Mouse (Mus musculus) R1 (cell line): ENCODE data around the gene Ccdc167.

Experiments
- DNase-seq: peaks from one replicate; pipeline ENCODE4 v3.0.0-alpha.2; 2018; ENCODE audit warnings: low read depth, low spot score

Ccdc167 gene

DNA sequence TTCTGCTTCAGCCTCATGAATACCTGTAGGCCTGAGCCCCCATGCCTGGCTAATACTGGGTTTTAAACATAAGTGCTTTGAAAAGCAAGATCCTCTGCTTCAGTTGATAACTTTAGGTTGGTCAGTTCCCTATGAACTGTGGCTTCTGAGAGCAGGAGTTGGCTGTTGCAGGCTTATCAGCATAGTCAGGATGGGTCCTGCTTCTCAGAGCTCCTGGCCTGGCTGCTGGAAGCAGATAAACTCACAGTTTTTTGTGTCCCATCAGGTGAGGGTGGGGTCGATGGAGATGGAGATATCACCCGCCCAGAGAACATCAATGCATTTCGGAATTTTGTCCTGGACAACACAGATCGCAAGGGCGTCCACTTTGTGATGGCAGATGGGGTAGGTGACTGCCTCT lies 30.1 kb downstream of the Ccdc167 start:
- no peak for DNase-seq

DNA sequence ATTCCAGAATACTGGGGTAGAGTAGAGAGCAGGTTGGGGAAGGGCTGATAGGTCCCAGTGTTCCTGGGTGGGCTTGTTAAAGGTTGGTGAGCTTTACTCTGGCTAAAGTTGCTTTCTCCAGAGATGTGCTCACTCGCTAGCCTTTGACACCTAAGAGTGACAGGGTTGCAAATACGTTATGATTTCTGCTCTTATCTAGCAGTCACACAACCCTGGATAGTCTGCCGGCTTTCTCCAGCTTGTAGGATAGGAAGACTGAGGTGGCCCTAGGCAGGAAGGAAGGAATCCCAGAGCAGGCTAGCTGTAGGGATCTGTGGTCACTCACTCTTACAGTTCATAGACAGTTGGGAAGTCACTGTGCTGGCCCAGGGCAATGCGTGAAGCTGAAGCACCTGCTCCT lies 32.6 kb downstream of the Ccdc167 start:
- DNase-seq: no peak

DNA sequence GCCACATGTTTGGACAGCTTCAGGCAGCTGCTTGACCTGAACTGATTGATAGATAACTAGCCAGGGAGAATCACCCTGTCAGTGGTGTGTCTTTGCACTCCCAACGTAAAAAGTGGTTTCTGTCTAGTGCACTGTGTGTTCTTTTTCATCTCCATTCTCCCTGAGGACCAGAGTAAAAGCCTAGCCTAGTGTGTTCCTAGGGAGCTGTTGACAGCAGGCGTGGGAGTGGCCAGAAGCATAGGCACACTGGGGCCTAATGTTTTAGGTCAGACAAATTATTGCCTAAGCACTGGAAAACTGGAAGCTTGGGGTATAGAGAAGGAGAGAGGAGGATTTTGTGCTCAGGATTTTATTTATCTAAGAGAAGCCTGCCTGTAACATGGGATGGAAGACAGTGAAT lies 33.7 kb downstream of the Ccdc167 start:
- no peak for DNase-seq

DNA sequence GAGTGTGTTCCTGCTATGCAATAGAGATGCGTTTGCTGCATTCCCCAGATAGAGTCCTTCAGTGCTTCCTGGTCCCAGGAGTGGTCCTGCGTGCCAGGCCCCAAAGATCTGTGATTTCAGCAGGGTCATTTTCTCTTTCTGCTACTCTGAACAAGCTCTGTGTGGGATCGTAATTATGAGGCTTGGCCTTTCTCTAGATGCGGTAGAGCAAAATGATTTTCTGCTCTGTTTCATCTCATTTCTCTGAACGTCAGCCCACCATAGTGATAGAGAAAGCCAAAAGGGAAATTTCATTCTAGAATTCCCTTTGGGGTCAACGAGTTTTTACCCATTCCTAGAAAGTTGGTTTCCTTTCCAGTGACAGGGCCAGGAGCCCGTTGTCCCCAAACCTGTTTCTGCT lies 34.6 kb downstream of the Ccdc167 start:
- DNase-seq: no peak

DNA sequence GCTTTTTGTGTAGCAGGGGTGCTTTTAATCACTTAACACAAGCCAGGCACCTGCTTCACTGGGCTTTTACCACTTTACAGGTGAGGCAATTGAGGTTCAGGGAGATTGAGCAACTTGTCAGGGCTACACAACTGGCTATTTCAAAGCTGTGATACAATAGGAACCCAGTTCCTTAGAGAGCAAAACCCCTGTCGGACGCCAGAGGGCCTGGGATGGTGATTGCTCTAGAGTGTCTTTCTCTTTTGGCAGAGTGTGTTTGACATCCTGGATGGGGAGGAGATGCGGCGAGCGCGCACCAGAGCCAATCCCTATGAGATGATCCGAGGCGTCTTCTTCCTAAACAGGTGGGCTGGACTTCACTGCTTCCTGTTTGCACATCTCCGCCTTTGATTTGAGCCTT lies 35.2 kb downstream of the Ccdc167 start:
- DNase-seq: peak; percentile 42

DNA sequence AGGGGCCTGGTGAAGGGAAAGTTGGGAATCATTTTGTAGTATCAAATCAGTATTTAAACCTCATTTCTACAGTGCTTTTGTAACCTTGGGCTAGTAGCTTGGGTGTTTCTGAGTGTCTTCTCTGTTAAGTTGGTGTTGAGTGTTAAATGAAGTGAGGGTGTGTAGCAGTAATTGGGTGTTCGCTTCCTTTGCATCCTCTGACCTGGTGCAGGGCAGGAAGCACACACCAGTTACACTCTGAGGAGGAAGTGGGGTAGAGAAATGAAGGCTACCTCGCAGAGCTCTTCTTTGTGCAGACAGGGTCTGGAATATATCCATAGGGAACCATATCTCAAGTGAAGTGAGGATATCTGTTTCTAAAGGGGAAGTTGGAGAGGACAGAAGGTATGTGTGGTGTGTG lies 35.9 kb downstream of the Ccdc167 start:
- DNase-seq: no peak

DNA sequence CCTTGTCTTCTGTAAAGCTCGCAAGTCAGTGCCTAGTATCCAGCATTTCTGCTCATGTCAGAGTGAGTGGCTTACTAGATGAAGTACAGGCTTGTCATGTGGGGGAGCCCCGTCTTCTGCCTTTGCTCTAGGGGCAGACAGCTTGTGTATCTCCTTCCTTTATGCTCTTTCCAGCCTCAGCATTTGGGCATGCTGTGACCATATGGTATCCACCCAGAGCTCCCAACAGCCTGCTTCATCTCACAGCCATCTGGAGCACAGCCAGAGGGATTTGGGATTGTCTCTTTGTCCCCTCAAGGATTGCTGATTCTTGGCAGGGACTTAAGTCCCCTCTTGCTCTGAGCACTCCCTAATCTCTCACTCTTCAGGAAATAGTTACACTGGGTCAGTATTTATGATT lies 36.7 kb downstream of the Ccdc167 start:
- no peak for DNase-seq

DNA sequence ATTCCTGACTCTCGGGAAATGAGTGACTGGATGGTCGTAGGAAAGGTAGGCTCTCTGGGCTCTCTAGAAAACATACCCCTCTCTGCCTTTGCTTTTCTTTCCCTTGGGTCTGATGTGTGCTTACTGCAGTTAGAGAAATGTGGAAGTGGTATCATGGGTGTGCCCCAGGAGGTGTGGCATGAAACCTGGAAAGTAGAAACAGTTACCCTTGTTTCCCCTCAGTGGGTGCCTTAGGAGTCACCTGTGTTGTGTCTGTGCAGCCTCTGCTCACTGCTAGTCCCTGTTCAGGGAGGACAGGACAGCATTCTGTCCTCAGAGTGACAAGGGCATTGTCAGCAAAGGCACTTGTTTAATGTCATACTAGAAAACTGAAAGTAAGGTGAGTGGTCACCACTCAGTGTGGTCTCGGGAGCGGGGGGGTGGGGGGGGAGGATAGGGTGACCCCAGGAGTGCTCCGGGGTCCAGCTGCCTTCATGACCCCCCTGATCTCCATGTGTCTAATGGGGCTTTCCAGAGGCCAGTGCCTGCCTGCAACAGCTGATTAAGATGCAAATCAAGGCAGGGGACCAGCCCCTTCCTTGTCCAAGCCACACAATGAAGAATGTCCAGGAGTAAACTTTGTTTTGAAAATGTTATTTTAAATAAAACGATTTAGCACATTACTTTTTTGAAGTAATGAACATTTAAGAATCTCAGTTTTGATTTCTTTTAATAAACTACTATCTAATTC lies 37.6 kb downstream of the Ccdc167 start:
- DNase-seq: no peak

DNA sequence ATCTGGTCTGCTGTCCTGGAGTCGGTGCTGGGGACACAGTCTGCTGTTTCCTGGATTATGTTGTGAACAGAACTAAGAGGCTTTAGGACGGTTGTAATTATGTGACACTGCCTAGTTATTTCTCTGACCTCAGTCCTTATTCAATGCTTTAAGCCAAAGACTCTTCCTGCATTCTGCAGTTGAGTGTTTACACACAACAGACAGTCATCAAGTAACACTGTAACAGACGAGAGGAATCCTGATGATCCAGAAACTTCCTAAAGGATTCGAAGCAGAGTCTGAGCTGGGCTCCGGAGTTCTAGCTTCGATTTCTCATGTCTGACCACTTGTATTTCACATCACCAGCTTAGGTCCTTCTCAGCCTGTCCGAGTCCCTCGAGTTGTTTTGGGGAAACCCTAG lies 38.3 kb downstream of the Ccdc167 start:
- no peak for DNase-seq

DNA sequence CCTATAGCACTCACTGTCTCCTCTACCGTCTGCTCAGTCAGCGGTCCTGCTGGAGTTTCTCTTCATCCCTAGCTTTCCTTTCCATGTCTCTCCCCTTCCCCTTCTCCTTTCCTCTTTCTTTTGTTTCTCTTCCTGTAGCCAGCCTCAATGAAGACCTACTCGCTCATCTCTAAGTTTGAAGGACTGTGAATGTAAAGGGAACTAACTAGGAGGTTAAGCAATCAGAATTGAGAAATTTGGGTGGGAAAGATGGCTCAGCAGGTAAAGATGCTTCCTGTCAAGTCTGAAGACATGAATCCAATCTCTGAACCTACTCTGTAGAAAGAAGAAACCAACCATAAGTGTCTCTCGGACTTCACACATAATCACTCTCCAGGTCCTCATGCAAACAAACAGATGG lies 43.5 kb downstream of the Ccdc167 start:
- DNase-seq: no peak

DNA sequence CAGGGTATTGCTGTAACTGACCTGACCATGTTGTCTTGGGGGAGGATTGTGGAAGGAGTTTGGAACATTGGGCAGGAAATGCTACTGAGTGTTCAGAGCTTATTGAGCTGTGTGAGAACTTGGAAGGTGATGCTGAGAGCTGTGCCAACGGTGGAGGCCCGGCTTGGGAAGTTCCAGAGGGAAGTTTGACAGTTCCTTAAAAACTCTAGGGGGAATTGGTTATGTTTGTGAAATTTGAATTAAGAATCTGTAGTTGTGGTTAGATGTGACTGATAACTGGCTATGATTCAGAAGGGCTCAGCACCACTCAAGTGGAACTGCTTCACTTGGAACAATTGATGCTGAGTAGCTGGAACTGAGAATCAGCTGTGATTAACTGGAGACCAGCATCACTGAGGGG lies 45.8 kb downstream of the Ccdc167 start:
- no peak for DNase-seq

DNA sequence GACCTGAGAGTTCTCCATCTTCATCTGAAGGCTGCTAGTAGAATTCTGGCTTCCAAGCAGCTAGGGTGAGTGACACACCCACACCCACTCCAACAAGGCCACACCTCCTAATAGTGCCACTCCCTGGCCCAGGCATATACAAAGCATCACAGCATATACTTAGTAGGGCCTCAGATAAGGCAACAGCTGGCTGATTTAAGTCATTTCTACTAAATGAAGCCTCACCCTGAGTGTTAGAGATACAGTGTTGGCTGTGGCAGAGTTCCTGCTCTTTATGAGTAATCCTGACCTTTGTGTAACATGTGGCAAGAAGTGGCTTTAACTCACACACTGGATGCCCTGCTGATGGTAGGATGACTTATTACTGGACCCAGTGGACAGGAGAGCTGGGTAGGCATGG lies 46.9 kb downstream of the Ccdc167 start:
- no peak for DNase-seq

DNA sequence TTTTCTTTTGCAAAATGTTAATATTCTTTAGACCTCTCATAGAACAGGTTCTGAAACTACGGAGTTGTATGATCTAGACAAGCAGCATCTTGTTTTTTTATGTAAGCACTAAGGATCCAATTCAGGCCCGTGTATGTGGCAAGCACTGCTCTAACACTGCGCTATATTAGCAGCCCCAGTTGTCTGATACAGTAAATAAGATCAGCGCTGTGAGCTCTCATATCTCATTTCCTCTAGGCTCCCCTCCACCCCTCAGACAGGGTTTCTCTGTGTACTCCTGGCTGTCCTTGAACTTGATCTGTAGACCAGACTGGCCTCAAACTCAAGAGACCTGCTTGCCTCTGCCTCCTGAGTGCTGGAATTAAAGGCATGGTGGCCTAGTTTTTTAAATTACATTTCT lies 47.8 kb downstream of the Ccdc167 start:
- DNase-seq: no peak

DNA sequence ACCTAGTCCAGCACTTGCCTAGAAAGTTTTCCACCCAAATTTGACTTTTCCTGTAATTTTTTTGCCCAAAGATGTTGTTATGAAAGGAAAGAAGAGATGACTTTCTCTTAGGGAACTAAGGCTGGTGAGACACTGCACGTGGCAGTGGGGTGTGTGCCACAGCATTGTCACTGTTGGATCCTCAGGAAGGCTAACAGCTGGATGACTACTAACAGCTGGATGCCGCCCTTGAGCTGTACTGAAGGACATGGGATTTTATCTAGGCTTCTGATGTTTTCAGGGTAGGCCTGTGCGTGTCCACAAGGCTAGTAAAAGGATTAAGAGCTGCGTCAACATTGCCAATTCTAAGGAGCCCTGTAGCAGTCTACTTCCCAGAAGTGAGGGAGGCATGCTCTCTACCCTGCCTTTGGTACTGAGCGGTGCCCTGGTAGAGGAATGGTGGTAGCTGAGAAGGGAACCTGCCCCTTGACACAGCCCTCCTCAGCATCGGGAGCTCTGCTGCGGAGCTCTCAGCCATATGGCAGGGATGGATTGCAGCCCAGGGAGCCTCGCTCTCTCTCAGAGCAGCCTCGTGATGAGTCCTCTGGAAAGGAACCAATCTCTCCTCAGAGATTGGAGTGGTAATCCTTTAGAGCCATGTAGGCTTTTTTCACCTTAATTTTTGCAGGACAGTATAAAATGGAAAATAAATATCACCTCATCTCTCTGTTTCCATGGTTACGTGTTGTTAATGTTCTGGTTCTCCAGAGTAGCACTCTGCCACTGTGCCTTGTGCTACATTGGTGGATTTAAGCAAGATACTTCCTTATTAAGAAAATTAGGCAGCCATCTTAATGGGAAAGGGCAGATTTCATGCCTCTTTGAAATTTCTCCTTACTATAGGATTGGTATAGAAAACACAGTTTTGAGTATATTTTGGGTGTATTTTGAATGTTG lies 48.5 kb downstream of the Ccdc167 start:
- peak; percentile 73 for DNase-seq

DNA sequence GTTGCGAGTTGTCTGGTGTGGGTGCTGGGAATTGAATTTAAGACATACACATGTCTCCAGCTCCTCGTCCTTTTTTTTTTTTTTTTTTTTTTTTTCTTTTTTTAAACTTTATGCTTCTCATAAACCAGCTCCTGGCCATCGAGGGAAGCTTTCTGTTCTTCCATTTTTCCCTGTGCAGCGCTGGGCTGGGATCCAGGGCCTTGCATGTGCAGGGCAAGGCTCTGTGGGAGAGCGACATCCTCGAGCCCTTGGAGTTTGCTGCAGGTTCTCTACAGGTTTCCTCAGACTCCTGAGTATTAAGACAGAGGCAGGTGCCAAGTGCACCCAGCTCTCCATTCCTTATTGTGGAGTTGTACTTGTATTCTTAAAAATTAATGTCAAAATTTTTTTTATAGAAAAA lies 54.7 kb downstream of the Ccdc167 start:
- DNase-seq: no peak

DNA sequence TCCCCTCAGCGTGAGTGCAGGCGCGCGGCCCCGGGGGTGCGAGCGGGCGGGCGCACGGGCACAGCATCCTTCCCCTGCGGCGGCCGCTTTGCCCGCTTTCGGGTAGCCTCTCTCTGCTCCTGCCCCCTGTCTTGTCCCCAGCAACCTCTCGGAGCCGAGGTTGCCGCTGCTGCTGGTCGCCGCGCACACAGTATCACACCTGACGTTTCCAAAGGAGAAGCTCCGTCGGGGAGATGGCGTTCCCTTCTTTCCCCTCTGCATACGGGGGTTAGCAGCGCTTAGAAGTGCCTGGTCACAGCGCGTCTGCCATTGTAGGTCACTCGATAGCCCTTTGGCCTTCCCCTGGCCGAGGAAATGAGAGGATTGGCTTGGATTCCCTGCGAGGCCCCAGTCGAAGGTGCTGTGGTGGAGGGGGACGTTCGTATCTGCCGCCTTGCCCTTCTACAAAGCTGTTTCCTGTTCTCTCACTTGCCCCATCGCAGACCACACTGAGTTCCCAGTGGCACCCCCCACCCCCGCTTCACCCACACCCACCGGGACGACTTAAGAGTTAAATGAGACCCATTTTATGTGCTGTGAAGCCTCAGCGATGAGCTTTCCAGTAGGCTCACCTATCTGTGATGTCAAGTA lies 56.0 kb downstream of the Ccdc167 start:
- DNase-seq: no peak

DNA sequence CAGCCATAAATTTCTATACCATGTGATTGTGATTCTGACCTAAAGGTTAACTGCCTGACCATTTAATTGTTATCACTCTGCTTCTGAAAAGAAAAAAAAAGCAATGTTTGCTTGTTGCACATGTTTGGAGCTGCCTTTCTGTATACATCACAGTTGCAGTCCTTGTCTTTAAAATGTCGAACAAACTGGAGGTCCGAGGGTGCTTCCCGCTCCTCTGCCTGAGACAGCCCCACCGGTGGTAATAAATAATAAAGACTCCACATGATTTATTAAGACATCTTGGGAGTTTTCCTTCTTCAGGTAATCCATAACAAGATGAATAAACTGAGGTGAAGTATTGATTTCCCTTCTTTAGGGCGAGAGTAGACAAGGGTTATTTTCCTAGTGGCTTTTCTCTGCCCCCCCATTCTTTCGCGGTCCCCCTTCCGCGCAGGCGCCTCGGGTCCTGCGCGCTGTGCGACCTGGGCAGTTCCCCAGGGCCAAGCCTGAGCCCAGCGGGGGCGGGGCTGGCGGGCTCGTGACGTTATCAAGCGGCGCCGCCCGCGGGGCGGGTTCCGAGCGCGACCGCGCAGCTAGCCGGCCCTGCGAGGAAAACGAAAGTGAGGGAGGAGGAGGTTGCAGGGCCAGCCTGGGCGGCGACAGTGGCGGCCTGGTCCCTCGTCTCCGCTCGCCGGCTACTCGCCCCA lies 56.6 kb downstream of the Ccdc167 start, which contains the start of gene Cmtr1:
Gene Cmtr1 (plus strand): TSS at position 520 of the 686 bp plus-strand sequence.
- DNase-seq: peak; percentile 93

DNA sequence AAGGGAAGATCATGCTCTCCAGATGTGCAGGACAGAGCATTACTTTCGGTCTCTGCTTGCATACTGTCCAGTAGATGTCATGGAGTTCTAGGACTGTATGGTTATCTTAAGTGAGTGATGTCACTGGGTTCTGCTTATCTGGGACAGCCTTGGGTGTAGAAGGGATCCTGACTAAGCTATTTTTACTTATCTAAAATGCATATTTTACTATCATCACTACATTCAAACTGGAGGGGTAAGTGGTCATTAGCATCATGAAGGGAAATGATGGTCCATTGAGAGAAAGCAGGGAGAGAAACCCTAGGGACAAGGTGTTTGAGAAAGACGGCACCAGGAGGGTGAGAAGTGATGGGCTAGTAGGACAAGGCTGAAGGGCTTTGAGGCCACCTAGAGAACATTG lies 58.6 kb downstream of the Ccdc167 start:
- no peak for DNase-seq

DNA sequence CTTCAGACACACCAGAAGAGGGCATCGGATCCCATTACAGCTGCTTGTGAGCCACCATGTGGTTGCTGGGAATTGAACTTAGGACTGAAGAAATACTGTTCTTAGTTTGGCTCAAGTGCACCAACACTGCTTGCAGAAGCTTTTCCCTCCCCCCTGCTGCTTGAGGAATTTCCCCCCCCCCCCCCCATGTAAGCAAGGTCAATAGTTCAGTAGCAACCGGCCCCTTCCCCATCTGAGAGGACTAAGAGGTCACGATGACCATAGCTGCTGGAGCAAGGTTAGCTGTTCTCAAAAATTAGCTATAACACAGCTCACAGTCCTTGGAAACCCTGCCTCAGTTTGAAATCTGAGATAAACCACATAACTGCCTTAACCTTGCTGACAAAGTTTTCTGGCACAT lies 74.6 kb downstream of the Ccdc167 start:
- DNase-seq: peak; percentile 56

DNA sequence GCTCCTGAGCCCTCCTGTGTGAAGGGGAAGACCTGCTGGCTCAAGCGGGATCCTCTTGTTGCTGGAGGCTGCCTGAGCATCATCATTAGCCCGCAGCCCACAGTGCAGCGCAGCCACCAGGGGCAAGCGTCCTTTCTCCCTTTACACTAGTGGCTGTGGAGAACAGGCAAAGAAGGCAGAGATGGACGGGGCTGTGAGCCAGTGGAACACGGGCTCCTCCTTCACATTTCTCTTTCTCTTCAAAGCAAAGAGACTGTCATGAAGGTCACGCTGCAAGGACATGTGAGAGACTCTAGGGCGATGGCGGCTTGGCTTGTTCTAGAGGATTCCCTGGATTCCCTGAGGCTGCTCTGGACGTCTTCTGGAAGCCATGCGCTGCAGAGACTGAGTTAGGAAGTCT lies 75.9 kb downstream of the Ccdc167 start:
- DNase-seq: no peak

DNA sequence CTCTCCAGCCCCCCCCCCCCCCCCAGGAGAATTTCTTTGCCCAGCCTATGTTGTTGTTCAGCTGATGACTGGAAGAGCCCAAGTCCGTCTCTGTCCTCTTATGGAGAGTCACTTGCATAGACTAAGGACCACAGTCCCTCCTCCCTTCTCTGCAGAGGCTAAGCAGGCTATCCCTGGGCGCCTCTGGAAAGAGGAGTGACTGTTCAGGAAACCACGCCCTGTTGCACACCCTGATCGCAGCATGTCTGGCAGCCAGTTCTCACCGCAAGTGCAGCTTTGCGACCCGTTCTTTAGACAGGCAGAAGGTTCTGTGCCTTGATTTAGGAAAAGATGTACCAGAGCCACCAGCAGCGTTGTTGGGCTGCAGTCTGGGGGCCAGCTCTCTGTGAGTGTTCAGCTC lies 78.9 kb downstream of the Ccdc167 start:
- peak; percentile 79 for DNase-seq

DNA sequence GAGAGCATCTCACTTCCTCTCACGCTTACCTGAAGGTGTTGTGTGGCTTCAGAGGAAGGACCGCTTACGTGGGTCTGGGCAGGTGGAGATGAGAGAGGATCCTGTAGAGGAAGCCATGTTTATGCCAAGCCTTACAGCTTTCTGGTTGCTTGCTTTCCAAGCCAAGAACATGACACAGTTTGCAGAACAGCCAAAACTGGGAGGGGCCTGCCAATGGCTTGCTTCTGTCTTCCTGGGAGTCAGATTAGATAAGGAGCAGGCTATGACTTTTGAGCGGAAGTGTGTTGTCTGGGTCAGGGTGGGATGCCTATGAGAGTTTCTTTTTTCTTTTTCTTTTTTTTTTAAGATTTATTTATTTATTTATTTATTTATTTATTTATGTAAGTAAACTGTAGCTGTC lies 79.5 kb downstream of the Ccdc167 start:
- DNase-seq: no peak
